Mouse (Mus musculus): ENCODE data around the gene Slx4ip. TPM values are rescaled to one million over a fixed set of nuclear protein-coding genes. Genes with fewer than 3 reads are reported as not detected.

Slx4ip gene
- polyA plus RNA-seq, 1 experiment from 2014 or later, result 13.2 TPM

DNA sequence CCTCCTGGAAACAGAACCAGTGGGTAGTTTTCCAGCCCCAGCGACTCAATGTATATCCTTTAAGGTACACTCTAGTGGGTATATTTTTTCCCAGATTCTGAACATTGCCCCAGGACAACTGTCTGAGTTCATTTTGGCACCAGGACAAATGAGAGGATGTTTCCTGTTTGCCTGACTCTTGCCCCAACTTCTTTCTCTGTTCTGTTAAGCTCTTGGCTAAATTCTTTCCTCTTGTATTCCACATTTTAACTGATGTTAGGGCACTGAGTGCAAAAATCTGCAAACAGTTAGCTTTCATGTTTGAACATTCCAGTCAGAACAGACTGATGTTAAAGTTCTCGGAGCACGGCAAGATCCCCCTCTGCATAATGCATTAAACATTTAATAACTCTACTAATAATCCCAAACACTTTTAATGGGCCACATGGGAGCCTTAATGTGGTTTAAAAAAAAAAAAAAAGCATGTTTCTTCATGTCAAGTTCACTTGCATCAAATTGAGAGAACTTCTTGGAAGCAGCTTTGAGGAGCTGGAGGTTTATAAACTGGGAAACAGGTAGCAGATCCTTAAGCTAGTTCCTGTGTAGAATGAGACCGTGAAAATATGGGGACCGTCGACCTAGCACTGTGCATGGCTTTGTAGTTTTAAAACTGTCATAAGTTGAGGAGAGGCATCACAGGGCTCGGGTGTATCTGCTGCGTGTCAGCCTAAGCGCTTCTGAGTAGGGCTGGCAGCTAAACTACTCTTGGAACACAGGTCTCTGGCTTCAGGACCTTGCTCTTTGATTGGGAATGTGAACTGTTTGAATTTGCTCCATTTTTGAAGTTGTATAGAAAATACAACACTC lies 64.9 kb downstream of the Slx4ip start:
- H3K36me3 ChIP-seq, result no peaks in the 10 kb centered on the region
- H3K4me3 ChIP-seq, result no peak overlapping the region
- no peaks in the 10 kb centered on the region for H3K4me1 ChIP-seq
- no peaks in the 10 kb centered on the region for H3K27me3 ChIP-seq
- no peak overlapping the region for H3K9ac ChIP-seq (replicated peaks)
- ATAC-seq (ENCODE audit: low FRiP score, low read depth), result no peak
- no peaks in the 10 kb centered on the region for H3K9me3 ChIP-seq
- 87% methylated on average over 9 of the region's 9 CpGs for WGBS
- H3K27ac ChIP-seq (replicated peaks), result no peak overlapping the region
- no peak overlapping the region for H3K4me2 ChIP-seq (replicated peaks)

DNA sequence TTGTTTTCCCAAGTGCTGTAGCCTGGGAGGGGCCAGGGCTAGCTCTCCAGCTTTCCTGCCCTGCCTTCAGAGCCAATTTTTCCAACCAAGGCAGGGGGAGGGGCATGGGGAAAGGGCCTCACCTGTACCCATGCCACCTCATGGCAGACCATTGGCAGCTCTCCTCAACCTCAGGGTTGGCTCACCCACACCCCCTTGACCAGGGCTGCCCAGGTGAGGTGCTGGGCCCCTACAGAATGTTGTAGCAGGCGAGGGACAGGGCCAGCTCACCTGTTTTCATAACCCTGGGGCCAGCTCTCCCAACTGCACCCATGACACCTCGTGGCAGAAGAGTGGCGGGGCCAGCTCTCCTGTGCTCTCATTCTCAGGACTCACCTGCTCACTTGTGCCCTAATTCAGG lies 67.7 kb downstream of the Slx4ip start:
- no peak overlapping the region for H3K9ac ChIP-seq (replicated peaks)
- no peak overlapping the region for H3K4me3 ChIP-seq
- H3K36me3 ChIP-seq, result no peaks in the 10 kb centered on the region
- H3K9me3 ChIP-seq, result no peaks in the 10 kb centered on the region
- ATAC-seq (ENCODE audit: low FRiP score, low read depth), result 0 out of 2 replicates have a peak, but pooled peaks have one; percentile 16
- WGBS, result 86% methylated on average over 3 of the region's 3 CpGs
- H3K27ac ChIP-seq (replicated peaks), result no peak overlapping the region
- H3K27me3 ChIP-seq, result no peaks in the 10 kb centered on the region
- H3K4me1 ChIP-seq, result no peaks in the 10 kb centered on the region
- H3K4me2 ChIP-seq (replicated peaks), result no peak overlapping the region

DNA sequence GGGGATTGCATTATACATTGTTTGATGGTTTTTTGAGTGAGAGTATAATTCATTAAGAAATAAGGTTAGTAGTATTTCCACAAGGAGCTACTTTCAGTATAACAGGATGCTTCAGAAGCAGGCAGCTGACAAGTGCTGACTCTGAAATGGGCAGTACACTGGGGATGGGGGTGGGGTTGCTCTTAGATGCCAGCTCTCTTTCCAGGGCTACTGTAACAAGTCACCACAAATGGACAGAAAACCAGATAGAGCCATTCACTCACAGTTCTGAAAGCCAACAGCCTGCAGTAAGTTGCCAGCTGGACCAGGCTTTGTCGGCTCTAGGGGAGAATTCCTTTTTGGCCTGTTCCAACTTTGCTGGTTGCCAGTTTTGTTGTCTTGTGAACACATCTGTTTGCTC lies 84.8 kb downstream of the Slx4ip start:
- Histone ChIP-seq H3K27ac (replicated peaks) (no peak overlapping the region), H3K36me3 (no peaks in the 10 kb centered on the region), H3K9me3 (no peaks in the 10 kb centered on the region), H3K9ac (replicated peaks) (no peak overlapping the region), H3K27me3 (no peaks in the 10 kb centered on the region), H3K4me2 (replicated peaks) (no peak overlapping the region), H3K4me3 (no peak overlapping the region), H3K4me1 (peaks cover 2% of the 10 kb centered on the region; the same call in 1 of the 2 replicates)
- ATAC-seq (ENCODE audit: low FRiP score, low read depth), result no peak; the same call in 1 of the 2 replicates
- WGBS, result 95% methylated on average over 1 of the region's 1 CpGs

DNA sequence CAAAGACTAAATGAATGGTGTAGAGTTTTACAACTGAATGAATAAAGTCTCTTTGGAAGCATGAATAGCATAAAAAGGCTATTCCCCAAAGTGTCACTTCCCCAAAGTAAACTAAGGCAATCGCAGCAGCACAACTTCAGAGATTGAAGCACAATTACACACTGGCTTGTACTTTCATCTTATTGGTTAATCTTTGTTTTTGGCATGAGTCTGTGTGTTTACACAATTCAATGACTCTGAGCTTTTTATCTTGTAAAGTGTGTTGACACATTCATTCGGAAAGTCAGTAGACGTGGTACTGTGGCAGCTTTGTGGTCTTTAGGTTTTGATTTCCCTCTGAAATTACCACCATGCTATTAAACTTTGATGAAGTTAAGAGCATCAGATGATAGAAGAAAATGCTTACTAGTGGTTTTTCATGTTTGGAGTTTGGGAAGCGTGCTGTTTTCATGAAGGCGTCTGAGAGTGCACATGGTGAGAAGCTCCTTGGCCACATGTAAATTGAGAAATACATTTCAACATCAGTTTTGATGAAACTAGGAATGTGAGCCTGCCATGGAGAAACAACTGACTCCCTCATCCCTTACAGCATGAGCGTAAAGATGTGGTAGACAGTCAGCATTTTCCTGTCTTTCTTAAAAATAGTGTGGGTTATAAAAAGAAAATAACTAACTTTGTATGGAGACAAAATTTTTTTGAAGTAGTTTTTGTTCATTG lies 88.2 kb downstream of the Slx4ip start:
- H3K27me3 ChIP-seq, result no peaks in the 10 kb centered on the region
- WGBS, result 87% methylated on average over 6 of the region's 6 CpGs
- peaks cover 13% of the 10 kb centered on the region for H3K4me1 ChIP-seq
- no peaks in the 10 kb centered on the region for H3K9me3 ChIP-seq
- H3K27ac ChIP-seq (replicated peaks), result no peak overlapping the region
- H3K9ac ChIP-seq (replicated peaks), result no peak overlapping the region
- H3K36me3 ChIP-seq, result no peaks in the 10 kb centered on the region
- H3K4me2 ChIP-seq (replicated peaks), result no peak overlapping the region
- no peak overlapping the region for H3K4me3 ChIP-seq
- ATAC-seq (ENCODE audit: low FRiP score, low read depth), result no peak

DNA sequence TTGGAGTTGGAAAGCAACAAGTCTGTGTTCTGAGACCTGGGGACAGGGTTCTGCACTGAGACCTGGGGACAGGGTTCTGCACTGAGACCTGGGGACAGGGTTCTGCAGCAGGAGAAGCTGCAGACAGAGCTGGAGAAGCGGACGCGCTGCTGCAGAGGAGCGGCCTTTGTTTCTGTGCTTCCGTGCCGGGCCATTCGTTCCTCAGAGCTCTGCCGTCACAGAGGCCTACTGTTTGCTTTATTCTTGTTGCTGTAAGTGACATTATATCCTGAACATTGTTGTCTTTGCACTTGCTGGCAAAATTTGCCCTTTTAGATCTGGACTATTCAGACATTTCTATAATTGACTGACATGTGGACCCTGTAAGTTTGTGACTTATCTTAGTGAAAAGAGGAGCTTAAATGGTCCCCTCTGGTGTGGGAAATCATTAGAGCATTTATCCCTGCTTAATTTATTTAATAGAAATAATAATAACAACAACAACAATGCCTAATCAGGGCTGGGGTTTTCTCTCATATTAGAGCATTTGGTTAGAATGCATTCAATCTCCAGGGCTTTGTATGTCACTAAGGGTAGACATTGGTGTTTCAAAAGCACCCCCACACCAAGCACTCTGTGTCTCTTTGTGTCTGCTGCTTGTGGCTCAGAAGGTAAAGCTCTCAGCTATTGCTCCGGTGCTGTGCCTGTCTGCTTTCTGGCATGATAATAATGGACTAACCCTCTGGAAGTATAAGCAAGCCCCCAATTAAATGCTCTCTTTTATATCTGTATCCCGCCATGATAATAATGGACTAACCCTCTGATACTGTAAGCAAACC lies 90.3 kb downstream of the Slx4ip start:
- no peaks in the 10 kb centered on the region for H3K27me3 ChIP-seq
- no peak overlapping the region for H3K4me2 ChIP-seq (replicated peaks)
- H3K4me3 ChIP-seq, result no peak overlapping the region
- no peaks in the 10 kb centered on the region for H3K36me3 ChIP-seq
- ATAC-seq (ENCODE audit: low FRiP score, low read depth), result peak; percentile 71
- no peaks in the 10 kb centered on the region for H3K9me3 ChIP-seq
- H3K9ac ChIP-seq (replicated peaks), result no peak overlapping the region
- 0 out of 2 replicates have a peak overlapping the region, but pooled peaks have one; percentile 36 for H3K27ac ChIP-seq (replicated peaks)
- H3K4me1 ChIP-seq, result peaks cover 13% of the 10 kb centered on the region
- 31% methylated on average over 10 of the region's 10 CpGs for WGBS

DNA sequence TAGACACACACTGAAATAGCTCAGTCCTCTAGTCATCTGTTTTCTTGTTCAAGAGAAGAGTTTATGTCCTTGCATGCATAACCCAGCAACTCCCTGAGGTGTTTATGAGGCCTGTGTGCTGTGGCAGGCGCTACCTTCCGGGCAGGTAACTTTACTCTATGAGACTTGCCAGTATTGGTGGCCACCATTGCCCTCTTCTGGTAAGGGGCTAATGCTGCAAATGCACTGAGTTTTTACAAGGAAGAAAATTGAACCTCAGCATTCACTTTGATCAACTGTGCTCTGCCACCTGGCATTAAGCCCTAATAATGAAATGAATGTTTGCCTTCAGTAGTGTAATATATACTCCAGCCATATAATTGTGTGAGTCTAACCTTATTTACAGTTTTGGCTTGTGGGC lies 92.9 kb downstream of the Slx4ip start:
- no peaks in the 10 kb centered on the region for H3K36me3 ChIP-seq
- 92% methylated on average over 2 of the region's 2 CpGs for WGBS
- H3K27me3 ChIP-seq, result no peaks in the 10 kb centered on the region
- H3K4me3 ChIP-seq, result no peak overlapping the region
- no peak overlapping the region for H3K4me2 ChIP-seq (replicated peaks)
- H3K4me1 ChIP-seq, result peaks cover 13% of the 10 kb centered on the region
- no peak for ATAC-seq (ENCODE audit: low FRiP score, low read depth)
- H3K27ac ChIP-seq (replicated peaks), result no peak overlapping the region
- no peak overlapping the region for H3K9ac ChIP-seq (replicated peaks)
- H3K9me3 ChIP-seq, result no peaks in the 10 kb centered on the region

DNA sequence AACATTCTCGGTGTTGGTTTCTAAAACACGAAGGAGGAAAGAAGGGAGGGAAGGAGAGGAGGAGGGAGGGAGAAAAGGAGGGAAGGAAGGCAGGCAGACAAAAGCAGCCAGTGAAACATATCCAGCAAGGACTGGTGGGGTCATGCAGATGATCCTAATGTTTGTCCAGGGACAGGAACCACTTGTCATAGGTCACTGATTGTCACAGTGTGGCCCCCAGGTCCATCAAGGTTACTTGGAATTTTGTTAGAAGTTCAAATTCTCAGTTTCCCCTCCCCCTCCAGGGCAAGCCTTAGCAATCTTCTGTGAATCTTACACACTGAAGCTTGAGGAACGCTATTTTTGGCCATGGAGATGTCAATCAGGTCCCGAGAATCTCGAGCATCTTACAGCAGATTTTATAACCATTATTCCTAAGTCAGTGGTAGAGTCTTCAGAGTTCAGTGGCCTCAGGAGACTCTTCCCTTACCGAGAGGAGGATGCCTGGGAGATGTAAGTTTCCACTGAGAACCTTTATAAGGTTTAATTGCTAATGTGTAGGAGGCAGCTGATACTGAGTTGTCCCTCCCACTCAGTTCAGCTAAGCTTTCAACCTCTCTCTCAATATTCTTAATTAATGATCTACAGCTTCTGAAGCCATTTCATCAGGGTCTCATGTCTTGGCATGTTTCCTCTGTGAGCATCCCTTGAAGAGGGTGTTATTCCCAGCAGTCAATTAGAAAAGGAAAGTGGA lies 95.1 kb downstream of the Slx4ip start:
- no peak overlapping the region for H3K4me2 ChIP-seq (replicated peaks)
- H3K27ac ChIP-seq (replicated peaks), result no peak overlapping the region
- no peak overlapping the region for H3K9ac ChIP-seq (replicated peaks)
- peaks cover 7% of the 10 kb centered on the region for H3K4me1 ChIP-seq
- WGBS, result 84% methylated on average over 6 of the region's 6 CpGs
- H3K9me3 ChIP-seq, result no peaks in the 10 kb centered on the region
- no peak for ATAC-seq (ENCODE audit: low FRiP score, low read depth)
- no peaks in the 10 kb centered on the region for H3K27me3 ChIP-seq
- H3K4me3 ChIP-seq, result no peak overlapping the region
- H3K36me3 ChIP-seq, result no peaks in the 10 kb centered on the region

DNA sequence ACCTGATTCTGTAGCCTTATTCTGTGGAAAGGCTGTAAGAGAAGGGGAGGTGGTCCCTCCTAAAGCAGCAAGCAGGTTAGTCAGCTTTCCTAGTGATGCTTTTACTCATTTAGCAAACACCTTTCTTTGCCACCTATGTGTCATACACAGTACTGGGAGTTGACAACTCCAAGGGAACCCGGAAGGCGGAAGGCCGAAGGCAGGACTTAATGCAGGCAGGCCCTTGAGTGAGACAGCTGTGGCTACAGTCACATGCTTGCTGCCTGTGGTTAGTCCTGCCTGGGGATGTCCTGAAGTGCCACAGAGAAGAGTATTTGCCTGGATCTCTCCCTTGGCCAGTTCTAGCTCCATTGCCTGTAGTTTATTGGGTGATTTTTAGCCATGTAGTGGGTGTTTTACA lies 102.1 kb downstream of the Slx4ip start:
- Histone ChIP-seq H3K9ac (replicated peaks) (no peak overlapping the region), H3K4me3 (no peak overlapping the region), H3K4me1 (0 out of 2 replicates have a peak, but pooled peaks cover 2% of the 10 kb centered on the region), H3K9me3 (no peaks in the 10 kb centered on the region), H3K27me3 (no peaks in the 10 kb centered on the region), H3K27ac (replicated peaks) (no peak overlapping the region), H3K36me3 (no peaks in the 10 kb centered on the region), H3K4me2 (replicated peaks) (no peak overlapping the region)
- WGBS, result 95% methylated on average over 3 of the region's 3 CpGs
- ATAC-seq (ENCODE audit: low FRiP score, low read depth), result no peak

DNA sequence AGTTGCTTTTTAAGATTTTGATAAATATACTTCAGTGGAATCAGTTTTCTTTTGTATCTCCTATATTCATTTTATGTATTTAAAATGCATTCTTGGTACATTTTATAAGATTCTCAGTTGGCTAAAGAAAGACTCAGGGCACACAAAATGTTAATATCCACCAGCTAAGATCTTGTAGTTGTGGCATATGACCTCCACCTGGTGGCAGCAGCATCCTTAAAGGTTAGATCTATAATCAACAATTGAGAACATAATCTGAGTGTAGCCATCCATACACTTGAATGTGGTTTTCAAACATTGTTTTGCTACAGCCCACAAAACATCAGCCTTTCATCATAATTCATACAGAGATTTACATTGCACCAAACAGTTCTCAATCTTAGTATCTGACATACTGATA lies 106.1 kb downstream of the Slx4ip start:
- H3K27ac ChIP-seq (replicated peaks), result no peak overlapping the region
- H3K9ac ChIP-seq (replicated peaks), result no peak overlapping the region
- no peak overlapping the region for H3K4me2 ChIP-seq (replicated peaks)
- no peaks in the 10 kb centered on the region for H3K27me3 ChIP-seq
- no peaks in the 10 kb centered on the region for H3K9me3 ChIP-seq
- H3K4me1 ChIP-seq, result 0 out of 2 replicates have a peak, but pooled peaks cover 2% of the 10 kb centered on the region
- no peak overlapping the region for H3K4me3 ChIP-seq
- no peak for ATAC-seq (ENCODE audit: low FRiP score, low read depth)
- H3K36me3 ChIP-seq, result no peaks in the 10 kb centered on the region

DNA sequence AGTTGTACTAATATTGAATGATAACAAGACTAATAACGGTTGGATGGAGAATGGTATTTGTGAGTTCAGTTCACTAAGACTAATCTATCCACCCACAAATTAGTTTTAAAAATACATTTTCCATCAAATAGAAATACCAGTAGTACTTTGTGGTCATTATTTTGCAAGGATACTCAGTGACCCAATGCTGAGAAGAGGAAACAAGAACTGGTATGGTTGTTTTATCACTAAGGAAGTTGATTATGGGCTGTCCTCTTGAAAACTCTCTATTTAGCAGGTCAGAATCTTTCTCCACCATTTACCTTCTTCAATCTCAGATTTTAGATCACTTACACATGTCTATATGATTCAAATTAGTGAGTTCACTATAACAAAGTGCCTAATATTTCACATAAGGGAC lies 111.0 kb downstream of the Slx4ip start:
- H3K4me2 ChIP-seq (replicated peaks), result no peak overlapping the region
- no peaks in the 10 kb centered on the region for H3K27me3 ChIP-seq
- H3K9ac ChIP-seq (replicated peaks), result no peak overlapping the region
- no peaks in the 10 kb centered on the region for H3K9me3 ChIP-seq
- 91% methylated on average over 1 of the region's 1 CpGs for WGBS
- H3K4me3 ChIP-seq, result no peak overlapping the region
- no peaks in the 10 kb centered on the region for H3K4me1 ChIP-seq
- ATAC-seq (ENCODE audit: low FRiP score, low read depth), result no peak
- no peak overlapping the region for H3K27ac ChIP-seq (replicated peaks)
- no peaks in the 10 kb centered on the region for H3K36me3 ChIP-seq

DNA sequence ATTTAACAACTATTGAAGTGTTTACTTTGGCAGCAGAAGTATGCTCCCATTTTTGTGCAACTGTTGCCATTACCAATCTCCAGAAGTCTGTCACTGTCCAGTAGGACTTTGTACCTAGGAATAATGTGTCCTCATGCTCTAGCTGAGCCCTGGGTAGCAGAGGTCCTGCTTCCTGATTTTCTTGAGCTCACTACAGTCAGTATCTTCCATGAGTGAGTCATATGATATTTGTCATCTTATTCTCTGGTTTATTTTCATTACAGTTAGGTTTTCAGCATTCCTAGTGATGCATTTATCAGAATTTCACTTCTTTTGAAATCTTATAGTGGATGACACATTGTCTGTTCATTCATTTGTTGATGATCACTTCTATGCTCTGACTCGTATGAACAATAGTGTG lies 115.6 kb downstream of the Slx4ip start:
- Histone ChIP-seq H3K4me2 (replicated peaks) (no peak overlapping the region), H3K4me1 (no peaks in the 10 kb centered on the region), H3K27me3 (no peaks in the 10 kb centered on the region), H3K36me3 (no peaks in the 10 kb centered on the region), H3K27ac (replicated peaks) (no peak overlapping the region), H3K9ac (replicated peaks) (no peak overlapping the region), H3K9me3 (no peaks in the 10 kb centered on the region), H3K4me3 (no peak overlapping the region)
- WGBS, result 84% methylated on average over 1 of the region's 1 CpGs
- ATAC-seq (ENCODE audit: low FRiP score, low read depth), result no peak

All from midbrain, embryonic 12.5 days (tissue).